Mouse (Mus musculus) stomach, postnatal 0 days (tissue): ENCODE data around the gene Ccdc180. TPM values are rescaled to one million over a fixed set of nuclear protein-coding genes. Genes with fewer than 3 reads are reported as not detected.

Experiments used
- ATAC-seq: fragments of 200-750 bp; cut with Nextera tagmentation; 2 replicates; pipeline ENCODE4 v1.8.0; 2017; ENCODE audit not compliant: low FRiP score, low TSS enrichment
- DNase-seq: peaks from one replicate; pipeline ENCODE4 v3.0.0-alpha.2; 2016; ENCODE audit warnings: low spot score
- H3K27ac ChIP-seq: fragments of 300-500 bp; sonication (generic); replicated peaks from 2 replicates; pipeline ENCODE4 v1.5.1; 2014; ENCODE audit warnings: mild to moderate bottlenecking, control low read depth
- H3K27me3 ChIP-seq: fragments of 300-500 bp; sonication (generic); 2 replicates; pipeline ENCODE4 v1.6.1; 2014; ENCODE audit warnings: low read length; ENCODE audit not compliant: control insufficient read depth, insufficient read depth
- H3K36me3 ChIP-seq: fragments of 300-500 bp; sonication (generic); 2 replicates; pipeline ENCODE4 v1.6.1; 2014; ENCODE audit warnings: low read length, mixed read lengths; ENCODE audit not compliant: control insufficient read depth, insufficient read depth
- H3K4me1 ChIP-seq: fragments of 300-500 bp; sonication (generic); replicated peaks from 2 replicates; pipeline ENCODE4 v1.6.1; 2014; ENCODE audit warnings: antibody characterized with exemption; ENCODE audit not compliant: control insufficient read depth, insufficient read depth
- H3K4me2 ChIP-seq: fragments of 300-500 bp; sonication (generic); replicated peaks from 2 replicates; pipeline ENCODE4 v1.6.1; 2014; ENCODE audit warnings: low read depth, mild to moderate bottlenecking, control low read depth, moderate library complexity
- H3K4me3 ChIP-seq: fragments of 300-500 bp; sonication (generic); 2 replicates; pipeline ENCODE4 v1.5.1; 2014; ENCODE audit warnings: low read depth, low read length, control low read depth
- H3K9ac ChIP-seq: fragments of 300-500 bp; sonication (generic); 2 replicates; pipeline ENCODE4 v1.6.1; 2014; ENCODE audit warnings: mild to moderate bottlenecking, low read length, control low read depth, mixed read lengths
- H3K9me3 ChIP-seq: fragments of 300-500 bp; sonication (generic); 2 replicates; pipeline ENCODE4 v1.6.1; 2016; ENCODE audit warnings: low read length; ENCODE audit not compliant: control insufficient read depth
- CTCF ChIP-seq: IDR thresholded peaks from 2 replicates; pipeline ENCODE4 v1.5.1; 2016; ENCODE audit warnings: antibody characterized with exemption, low read depth, mild to moderate bottlenecking, moderate library complexity
- EP300 ChIP-seq: optimal IDR thresholded peaks from 2 replicates; pipeline ENCODE3; 2016; ENCODE audit warnings: antibody characterized with exemption
- WGBS: fragments of 180-500 bp; shearing (Covaris S2); extraction: QIAGEN DNeasy Blood & Tissue Kit; methylation state at CpG from one replicate; pipeline ENCODE4 v1.1.7; 2014; 5-methylcytosine and 5-hydroxymethylcytosine counted together
- polyA plus RNA-seq: library from polyadenylated mRNA; unstranded; fragments of >200 nt; fragmentation: Nextera tagmentation; extraction: Ambion mirVana; gene quantifications from 2 replicates; pipeline ENCODE4 v1.2.1, GENCODE M21; 2015

Gene Ccdc180
- polyA plus RNA-seq, 1 experiment from 2014 or later: 0.24 TPM

GRCm38 (mm10) chr4:45971806-45972447 is 81.8 kb downstream of the Ccdc180 start:
- no peaks in the 10 kb centered on the region for H3K4me1 ChIP-seq
- WGBS: 1% methylated on average over 36 of the region's 51 CpGs
- H3K36me3 ChIP-seq: no peaks in the 10 kb centered on the region
- ATAC-seq: peak; percentile 96
- no peaks in the 10 kb centered on the region for H3K9me3 ChIP-seq
- H3K4me3 ChIP-seq: peak overlapping the region; percentile 93
- peak overlapping the region; percentile 82 for H3K9ac ChIP-seq
- peak; percentile 90 for TF ChIP-seq CTCF
- no peak for TF ChIP-seq EP300
- no peaks in the 10 kb centered on the region for H3K27me3 ChIP-seq
- peak; percentile 100 for DNase-seq
- H3K27ac ChIP-seq: peak overlapping the region; percentile 91
- peak overlapping the region; percentile 91 for H3K4me2 ChIP-seq

- Histone ChIP-seq H3K9ac (peak overlapping the region; percentile 82), H3K4me3 (peak overlapping the region; percentile 93), H3K4me1 (no peaks in the 10 kb centered on the region), H3K9me3 (no peaks in the 10 kb centered on the region), H3K4me2 (peak overlapping the region; percentile 91), H3K27me3 (no peaks in the 10 kb centered on the region), H3K27ac (peak overlapping the region; percentile 91), H3K36me3 (no peaks in the 10 kb centered on the region)
- peak; percentile 82 for ATAC-seq
- peak; percentile 77 for DNase-seq
- TF ChIP-seq EP300 (no peak), CTCF (no peak)
- WGBS: under 1% methylated on average over 49 of the region's 53 CpGs
Observed at GRCm38 (mm10) chr4:45972448-45972854, 82.3 kb downstream of the Ccdc180 start.

GRCm38 (mm10) chr4:45972951-45973350 is 82.8 kb downstream of the Ccdc180 start:
- H3K9me3 ChIP-seq: no peaks in the 10 kb centered on the region
- no peaks in the 10 kb centered on the region for H3K4me1 ChIP-seq
- H3K4me2 ChIP-seq: peak overlapping the region; percentile 91
- WGBS: 30% methylated on average over 9 of the region's 9 CpGs
- H3K27me3 ChIP-seq: no peaks in the 10 kb centered on the region
- no peak for DNase-seq
- H3K4me3 ChIP-seq: peak overlapping the region; percentile 93
- no peak for TF ChIP-seq CTCF
- TF ChIP-seq EP300: no peak
- peak overlapping the region; percentile 82 for H3K9ac ChIP-seq
- ATAC-seq: no peak
- peak overlapping the region; percentile 6; the same call in 1 of the 2 replicates for H3K27ac ChIP-seq
- H3K36me3 ChIP-seq: no peaks in the 10 kb centered on the region

GRCm38 (mm10) chr4:45976931-45977667 is 87.0 kb downstream of the Ccdc180 start:
- DNase-seq (no peak), ATAC-seq (no peak)
- 76% methylated on average over 6 of the region's 6 CpGs for WGBS
- no peak overlapping the region for H3K9ac ChIP-seq
- TF ChIP-seq CTCF (no peak), EP300 (no peak)
- H3K27me3 ChIP-seq: no peaks in the 10 kb centered on the region
- H3K36me3 ChIP-seq: no peaks in the 10 kb centered on the region
- H3K4me3 ChIP-seq: no peak overlapping the region
- H3K4me2 ChIP-seq: no peak overlapping the region
- H3K27ac ChIP-seq: no peak overlapping the region
- no peaks in the 10 kb centered on the region for H3K4me1 ChIP-seq
- no peaks in the 10 kb centered on the region for H3K9me3 ChIP-seq

GRCm38 (mm10) chr4:45979916-45980315 is 89.8 kb downstream of the Ccdc180 start:
- no peaks in the 10 kb centered on the region for H3K4me1 ChIP-seq
- H3K36me3 ChIP-seq: no peaks in the 10 kb centered on the region
- no peak overlapping the region for H3K4me3 ChIP-seq
- no peak overlapping the region for H3K4me2 ChIP-seq
- H3K9me3 ChIP-seq: no peaks in the 10 kb centered on the region
- 28% methylated on average over 2 of the region's 2 CpGs for WGBS
- H3K27ac ChIP-seq: no peak overlapping the region
- DNase-seq: no peak
- no peaks in the 10 kb centered on the region for H3K27me3 ChIP-seq
- no peak for TF ChIP-seq EP300
- no peak for TF ChIP-seq CTCF
- ATAC-seq: peak; percentile 72
- H3K9ac ChIP-seq: no peak overlapping the region

- Histone ChIP-seq H3K4me2 (no peak overlapping the region), H3K9me3 (no peaks in the 10 kb centered on the region), H3K27me3 (no peaks in the 10 kb centered on the region), H3K9ac (no peak overlapping the region), H3K4me3 (no peak overlapping the region), H3K4me1 (no peaks in the 10 kb centered on the region), H3K27ac (no peak overlapping the region), H3K36me3 (no peaks in the 10 kb centered on the region)
- no peak for DNase-seq
- no peak for ATAC-seq
- no peak for TF ChIP-seq CTCF
- TF ChIP-seq EP300: no peak
Observed at GRCm38 (mm10) chr4:45981054-45981453, 91.0 kb downstream of the Ccdc180 start.
